Mouse (Mus musculus): ENCODE results near the gene Slc39a8.

Slc39a8 gene

GRCm38 (mm10) chr3:135918566-135919180 is 93.6 kb downstream of the Slc39a8 start:
- no peak for DNase-seq (ENCODE audit: low read depth, low spot score)

- DNase-seq (ENCODE audit: low read depth, low spot score): no peak
Measured at GRCm38 (mm10) chr3:135919305-135919704, 94.2 kb downstream of the Slc39a8 start.

- no peak for DNase-seq (ENCODE audit: low read depth, low spot score)
Measured at GRCm38 (mm10) chr3:135926729-135927128, 101.7 kb downstream of the Slc39a8 start.

DNA sequence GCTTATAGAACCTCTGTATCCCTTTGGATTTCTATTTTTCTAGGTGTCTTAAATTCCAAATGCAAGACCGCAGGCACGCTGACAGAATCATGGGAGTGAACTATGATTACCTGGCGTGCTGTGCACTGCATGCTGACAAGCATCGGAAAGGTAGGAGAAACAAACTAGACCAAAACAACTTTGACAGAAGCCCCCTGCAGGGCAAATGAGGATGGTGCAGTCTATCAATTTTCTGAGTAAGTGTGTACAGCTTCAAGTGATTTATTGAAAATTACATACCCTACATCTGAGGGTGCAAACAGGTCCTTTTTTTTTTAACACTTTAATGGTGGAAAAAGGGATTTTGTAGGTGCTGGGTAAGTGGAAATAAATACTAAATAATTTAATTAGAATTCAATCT is 103.1 kb downstream of the Slc39a8 start:
- DNase-seq (ENCODE audit: low read depth, low spot score): no peak

DNA sequence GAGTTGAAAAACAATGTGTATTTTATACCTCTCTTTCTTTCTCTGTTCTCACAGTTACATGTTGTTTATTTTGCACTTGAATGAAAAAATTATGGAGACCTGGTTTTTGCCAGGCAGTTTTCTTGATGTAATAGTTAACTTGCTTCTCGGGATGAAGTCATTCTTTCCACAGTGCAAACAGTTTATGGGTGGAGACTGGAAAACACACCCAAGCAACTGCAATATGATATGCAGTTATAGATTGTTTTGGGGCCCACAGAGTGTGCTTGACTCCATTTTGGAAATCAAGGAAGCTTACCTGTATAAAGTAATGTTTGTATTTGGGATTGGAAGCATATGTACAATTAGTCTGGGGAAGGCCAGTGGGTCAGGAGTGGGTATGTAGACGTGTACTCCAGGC is 112.4 kb downstream of the Slc39a8 start:
- DNase-seq (ENCODE audit: low read depth, low spot score): no peak
